Mouse (Mus musculus) forebrain, embryonic 11.5 days (tissue): ENCODE results near the gene D430042O09Rik. TPM values are rescaled to one million over a fixed set of nuclear protein-coding genes. Genes with fewer than 3 reads are reported as not detected.

Experiments
- ATAC-seq: fragments of 200-750 bp; cut with Nextera tagmentation; replicated peaks from 2 replicates; pipeline ENCODE4 v1.8.0; 2017; ENCODE audit warnings: moderate TSS enrichment; ENCODE audit not compliant: low FRiP score
- DNase-seq: peaks from one replicate; pipeline ENCODE4 v3.0.0-alpha.2; 2017; ENCODE audit warnings: low spot score
- H3K27ac ChIP-seq: fragments of 300-500 bp; sonication (generic); 2 replicates; pipeline ENCODE4 v1.5.1; 2014; ENCODE audit warnings: low read depth, low read length
- H3K27me3 ChIP-seq: fragments of 300-500 bp; sonication (generic); 2 replicates; pipeline ENCODE4 v1.6.1; 2014; ENCODE audit warnings: mild to moderate bottlenecking, low read length, mixed read lengths; ENCODE audit not compliant: control insufficient read depth, insufficient read depth
- H3K36me3 ChIP-seq: fragments of 300-500 bp; sonication (generic); 2 replicates; pipeline ENCODE4 v1.6.1; 2014; ENCODE audit warnings: mild to moderate bottlenecking, low read length, moderate library complexity, mixed read lengths; ENCODE audit not compliant: control insufficient read depth, insufficient read depth
- H3K4me1 ChIP-seq: fragments of 300-500 bp; sonication (generic); replicated peaks from 2 replicates; pipeline ENCODE4 v1.6.1; 2014; ENCODE audit warnings: low read length, mixed read lengths; ENCODE audit not compliant: control insufficient read depth, insufficient read depth
- H3K4me2 ChIP-seq: fragments of 300-500 bp; sonication (generic); 2 replicates; pipeline ENCODE4 v1.6.1; 2014; ENCODE audit warnings: low read depth, mild to moderate bottlenecking, low read length, moderate library complexity, mixed read lengths; ENCODE audit not compliant: severe bottlenecking
- H3K4me3 ChIP-seq: fragments of 300-500 bp; sonication (generic); 2 replicates; pipeline ENCODE4 v1.5.1; 2014; ENCODE audit warnings: low read depth, low read length
- H3K9ac ChIP-seq: fragments of 300-500 bp; sonication (generic); 2 replicates; pipeline ENCODE4 v1.6.1; 2014; ENCODE audit warnings: low read length
- H3K9me3 ChIP-seq: fragments of 300-500 bp; sonication (generic); 2 replicates; pipeline ENCODE4 v1.6.1; 2016; ENCODE audit warnings: low read length, mixed read lengths; ENCODE audit not compliant: control insufficient read depth
- WGBS: fragments of 180-500 bp; shearing (Covaris S2); extraction: QIAGEN DNeasy Blood & Tissue Kit; methylation state at CpG from one replicate; pipeline ENCODE4 v1.1.7; 2014; 5-methylcytosine and 5-hydroxymethylcytosine counted together
- polyA plus RNA-seq: library from polyadenylated mRNA; unstranded; fragments of >200 nt; fragmentation: Nextera tagmentation; extraction: Ambion mirVana; gene quantifications from 2 replicates; pipeline ENCODE4 v1.2.1, GENCODE M21; 2014

D430042O09Rik gene
- polyA plus RNA-seq, 1 experiment from 2014 or later = 12.1 TPM

DNA sequence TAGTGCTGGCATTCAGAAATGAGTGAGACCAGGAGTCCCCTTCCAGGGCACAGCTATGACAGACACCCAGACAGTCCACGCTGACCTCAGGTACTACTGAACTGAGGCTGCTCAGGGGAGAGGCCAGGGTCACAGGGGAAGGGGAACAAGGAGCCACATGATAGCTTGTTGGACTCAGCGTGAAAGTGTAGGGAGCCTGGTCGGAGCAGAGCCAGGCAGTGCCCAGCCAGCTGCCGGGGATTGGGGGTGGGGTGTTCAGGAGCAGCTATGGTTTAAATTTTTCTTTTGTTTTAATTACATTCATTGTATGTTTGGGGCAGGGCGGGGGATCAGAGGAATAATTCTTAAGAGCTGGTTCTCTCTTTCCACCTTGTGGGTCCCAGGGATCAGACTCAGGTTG, 120.9 kb downstream of the D430042O09Rik start:
- ATAC-seq (no peak), DNase-seq (no peak)
- H3K4me1 ChIP-seq = peaks cover 4% of the 10 kb centered on the region; the same call in 1 of the 2 replicates
- no peak overlapping the region for H3K4me2 ChIP-seq
- 80% methylated on average over 5 of the region's 5 CpGs for WGBS
- no peaks in the 10 kb centered on the region for H3K9me3 ChIP-seq
- no peak overlapping the region for H3K9ac ChIP-seq
- no peak overlapping the region for H3K27ac ChIP-seq
- no peaks in the 10 kb centered on the region for H3K27me3 ChIP-seq
- H3K4me3 ChIP-seq = no peak overlapping the region
- no peaks in the 10 kb centered on the region for H3K36me3 ChIP-seq

DNA sequence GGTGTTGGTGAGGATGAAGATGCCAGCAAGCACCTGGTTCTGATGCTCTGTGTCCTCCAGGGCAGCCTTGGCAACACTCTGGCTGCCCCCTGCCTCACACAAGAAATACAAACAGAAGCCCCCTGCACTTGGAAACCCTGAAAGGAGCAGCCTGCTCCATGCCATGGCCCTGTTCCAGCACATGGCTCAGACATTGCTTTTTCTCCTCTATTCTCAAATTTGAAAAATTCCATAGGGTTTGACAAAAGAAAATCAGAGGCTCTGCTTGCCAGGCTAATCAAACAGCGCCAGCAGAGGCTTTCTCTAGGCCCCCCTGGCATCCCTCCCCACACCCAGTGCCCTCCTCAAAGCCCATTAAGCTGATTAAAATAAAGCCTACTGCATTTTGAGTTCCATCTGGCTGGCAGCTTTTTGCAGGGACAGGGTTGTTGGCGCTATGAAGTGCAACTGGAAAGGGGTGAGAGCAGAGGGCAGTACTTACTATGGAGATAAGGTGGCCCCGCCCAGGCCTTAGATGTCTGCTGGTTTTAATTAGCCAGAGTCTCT, 121.5 kb downstream of the D430042O09Rik start:
- no peak for DNase-seq
- no peaks in the 10 kb centered on the region for H3K36me3 ChIP-seq
- 62% methylated on average over 3 of the region's 3 CpGs for WGBS
- H3K27me3 ChIP-seq = no peaks in the 10 kb centered on the region
- peaks cover 4% of the 10 kb centered on the region; the same call in 1 of the 2 replicates for H3K4me1 ChIP-seq
- ATAC-seq = no peak
- H3K9ac ChIP-seq = no peak overlapping the region
- H3K4me2 ChIP-seq = no peak overlapping the region
- no peaks in the 10 kb centered on the region for H3K9me3 ChIP-seq
- no peak overlapping the region for H3K4me3 ChIP-seq
- no peak overlapping the region for H3K27ac ChIP-seq

DNA sequence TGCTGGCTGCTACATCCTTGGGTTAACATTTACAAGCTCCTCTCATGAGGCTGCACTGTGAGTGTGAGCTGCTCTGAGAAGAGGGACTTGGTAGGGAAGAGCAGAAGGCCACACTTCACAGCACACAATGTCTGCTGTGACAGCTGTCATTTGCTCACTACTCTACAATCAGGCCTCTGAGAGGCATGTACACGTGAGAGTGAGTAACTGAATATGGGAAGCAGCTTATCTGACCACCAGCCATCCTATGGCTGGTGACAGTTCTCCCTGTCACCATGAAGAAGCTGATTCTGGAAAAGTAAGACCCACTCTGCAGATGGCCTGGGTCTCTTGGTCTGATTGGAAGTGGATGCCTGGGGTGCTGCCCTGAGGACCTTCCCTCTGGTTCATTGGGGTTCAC, 125.1 kb downstream of the D430042O09Rik start:
- Histone ChIP-seq H3K4me1 (peaks cover 5% of the 10 kb centered on the region; the same call in 1 of the 2 replicates), H3K36me3 (no peaks in the 10 kb centered on the region), H3K4me3 (no peak overlapping the region), H3K9ac (no peak overlapping the region), H3K27me3 (no peaks in the 10 kb centered on the region), H3K9me3 (no peaks in the 10 kb centered on the region), H3K4me2 (no peak overlapping the region), H3K27ac (no peak overlapping the region)
- DNase-seq = no peak
- WGBS = 79% methylated on average over 1 of the region's 1 CpGs
- no peak for ATAC-seq

DNA sequence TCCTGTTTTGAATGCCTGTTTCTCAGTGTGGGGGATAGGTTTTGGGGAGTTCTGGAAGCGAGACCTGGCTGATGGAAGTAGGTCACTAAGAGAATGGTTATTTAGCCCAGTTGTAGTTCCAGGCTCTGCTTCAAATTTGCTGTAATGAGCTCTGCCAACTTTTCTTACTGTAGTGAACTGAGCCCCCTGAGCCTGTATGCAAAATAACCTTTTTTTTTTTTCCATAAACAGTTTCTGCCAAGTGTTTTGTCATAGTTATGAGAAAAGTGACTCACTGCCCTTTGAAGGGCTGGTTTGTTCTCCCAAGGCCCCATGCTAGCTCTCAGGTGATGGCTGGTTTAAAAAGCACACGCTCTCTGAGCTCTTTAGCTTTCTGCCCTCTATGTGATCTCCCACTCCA, 125.8 kb downstream of the D430042O09Rik start:
- WGBS = 94% methylated on average over 2 of the region's 2 CpGs
- Histone ChIP-seq H3K4me2 (no peak overlapping the region), H3K4me3 (no peak overlapping the region), H3K27ac (no peak overlapping the region), H3K9me3 (no peaks in the 10 kb centered on the region), H3K9ac (no peak overlapping the region), H3K36me3 (no peaks in the 10 kb centered on the region), H3K27me3 (no peaks in the 10 kb centered on the region), H3K4me1 (peaks cover 12% of the 10 kb centered on the region)
- ATAC-seq (no peak), DNase-seq (no peak)

DNA sequence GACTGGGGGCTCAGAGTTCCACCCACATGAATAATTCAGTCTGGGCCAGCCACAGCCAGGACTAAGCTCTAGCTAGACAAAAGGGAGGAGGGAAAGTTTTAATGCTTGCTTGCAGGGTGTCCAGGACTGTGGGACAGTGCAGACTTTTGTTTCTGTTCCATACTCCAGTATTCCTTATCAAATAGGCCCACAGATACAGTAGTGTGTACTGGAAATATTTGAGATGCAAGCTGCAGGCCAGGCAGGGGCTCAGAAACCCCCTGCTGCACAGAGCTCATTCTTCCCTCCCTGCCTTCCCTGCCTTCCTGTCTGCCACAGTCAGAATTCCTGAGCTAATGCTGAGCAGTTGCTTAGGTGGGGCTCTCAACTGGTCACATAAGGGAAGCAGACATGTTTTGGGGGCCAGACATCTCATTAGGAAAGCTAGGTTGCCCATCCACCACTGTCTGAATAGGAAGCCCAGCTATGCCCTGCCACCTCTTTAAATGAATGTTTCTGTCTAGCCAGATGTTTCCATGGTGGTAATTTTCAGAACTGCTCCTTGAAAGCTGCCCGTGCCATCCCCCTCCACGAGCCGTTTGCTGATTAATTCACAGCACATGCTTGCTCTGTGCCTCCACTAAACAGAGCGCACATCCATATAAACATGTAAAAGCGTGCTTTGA, 130.5 kb downstream of the D430042O09Rik start:
- no peaks in the 10 kb centered on the region for H3K9me3 ChIP-seq
- H3K27ac ChIP-seq = peak overlapping the region; percentile 51
- DNase-seq = no peak
- H3K4me3 ChIP-seq = no peak overlapping the region
- 0 out of 2 replicates have a peak, but pooled peaks have one; percentile 21 for ATAC-seq
- no peaks in the 10 kb centered on the region for H3K27me3 ChIP-seq
- H3K9ac ChIP-seq = no peak overlapping the region
- no peaks in the 10 kb centered on the region for H3K36me3 ChIP-seq
- WGBS = 49% methylated on average over 5 of the region's 5 CpGs
- peaks cover 12% of the 10 kb centered on the region for H3K4me1 ChIP-seq
- no peak overlapping the region for H3K4me2 ChIP-seq

DNA sequence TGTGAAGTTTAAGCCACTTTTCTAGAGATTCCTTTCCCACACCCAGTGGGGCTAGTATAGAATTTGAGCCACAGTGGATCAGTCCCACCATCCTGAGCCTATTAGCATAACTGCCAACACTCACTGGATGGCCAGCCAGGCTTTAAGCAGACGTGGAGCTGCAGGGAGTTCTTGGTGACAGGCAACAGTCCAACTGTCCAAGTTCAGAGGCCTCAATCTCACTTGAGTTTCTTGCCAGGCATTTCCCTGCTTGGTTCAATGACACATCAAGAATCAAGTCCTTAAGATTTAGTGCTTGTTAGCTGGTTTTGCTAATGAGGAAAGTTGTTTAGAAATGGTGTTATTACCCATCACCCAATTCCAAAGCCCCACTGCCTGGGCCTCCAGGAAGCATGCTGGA, 137.9 kb downstream of the D430042O09Rik start:
- no peak for ATAC-seq
- H3K27ac ChIP-seq = no peak overlapping the region
- DNase-seq = no peak
- H3K36me3 ChIP-seq = no peaks in the 10 kb centered on the region
- H3K4me1 ChIP-seq = no peaks in the 10 kb centered on the region
- no peaks in the 10 kb centered on the region for H3K9me3 ChIP-seq
- H3K4me2 ChIP-seq = no peak overlapping the region
- H3K27me3 ChIP-seq = no peaks in the 10 kb centered on the region
- no peak overlapping the region for H3K9ac ChIP-seq
- WGBS = 72% methylated on average over 1 of the region's 1 CpGs
- H3K4me3 ChIP-seq = no peak overlapping the region

DNA sequence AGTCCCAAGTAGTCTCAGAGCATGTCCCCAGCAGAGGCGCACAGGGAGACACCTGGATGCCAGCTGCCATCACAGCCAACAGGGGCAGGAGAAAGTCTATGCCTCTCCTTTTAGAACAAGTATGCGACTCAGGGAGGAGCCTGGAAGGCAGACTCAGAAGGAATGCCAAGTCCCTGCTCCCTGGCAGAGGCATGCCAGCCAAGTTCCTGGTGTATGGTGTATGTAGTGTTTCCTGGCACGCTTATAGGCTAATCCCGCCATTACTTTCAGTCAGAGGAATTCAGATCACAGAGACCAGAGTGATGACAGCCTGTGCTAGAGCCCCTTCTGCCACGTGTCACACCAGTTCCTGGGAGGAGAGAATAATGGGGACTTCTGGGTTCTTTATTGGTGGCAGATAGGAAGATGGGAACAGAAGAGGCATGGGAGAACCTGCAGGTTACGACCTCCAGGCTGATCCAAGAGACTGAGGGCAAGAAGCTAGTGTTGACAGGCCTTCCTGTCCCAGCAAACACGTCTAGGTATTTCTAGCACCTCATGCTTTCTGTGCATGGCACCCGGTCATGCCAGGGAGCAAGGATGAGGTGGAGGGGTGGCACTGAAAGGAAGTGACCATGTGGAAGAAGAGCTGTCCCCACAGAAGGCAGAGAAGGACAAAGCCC, 139.3 kb downstream of the D430042O09Rik start:
- no peak overlapping the region for H3K4me3 ChIP-seq
- H3K9ac ChIP-seq = no peak overlapping the region
- no peak overlapping the region for H3K4me2 ChIP-seq
- ATAC-seq = no peak
- no peaks in the 10 kb centered on the region for H3K4me1 ChIP-seq
- H3K9me3 ChIP-seq = no peaks in the 10 kb centered on the region
- no peak for DNase-seq
- H3K27ac ChIP-seq = no peak overlapping the region
- no peaks in the 10 kb centered on the region for H3K27me3 ChIP-seq
- H3K36me3 ChIP-seq = no peaks in the 10 kb centered on the region
- WGBS = 82% methylated on average over 8 of the region's 8 CpGs

DNA sequence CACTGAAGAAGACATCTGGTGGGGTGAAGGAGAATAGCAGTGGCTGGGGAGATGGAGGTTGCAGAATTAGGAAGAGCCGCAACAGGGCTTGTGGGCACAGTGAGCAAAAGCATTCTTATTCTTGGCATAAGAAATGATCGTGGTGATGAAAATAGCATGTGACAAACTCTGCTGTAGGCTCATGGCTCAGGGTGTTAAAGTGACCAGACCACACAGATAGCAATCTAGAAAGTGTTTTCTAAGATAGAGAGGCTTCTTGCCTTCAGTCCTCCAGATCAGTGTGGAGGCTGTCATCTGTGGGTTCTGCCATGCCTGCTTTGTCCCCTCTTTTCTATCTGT, 139.8 kb downstream of the D430042O09Rik start:
- WGBS = 95% methylated on average over 2 of the region's 2 CpGs

DNA sequence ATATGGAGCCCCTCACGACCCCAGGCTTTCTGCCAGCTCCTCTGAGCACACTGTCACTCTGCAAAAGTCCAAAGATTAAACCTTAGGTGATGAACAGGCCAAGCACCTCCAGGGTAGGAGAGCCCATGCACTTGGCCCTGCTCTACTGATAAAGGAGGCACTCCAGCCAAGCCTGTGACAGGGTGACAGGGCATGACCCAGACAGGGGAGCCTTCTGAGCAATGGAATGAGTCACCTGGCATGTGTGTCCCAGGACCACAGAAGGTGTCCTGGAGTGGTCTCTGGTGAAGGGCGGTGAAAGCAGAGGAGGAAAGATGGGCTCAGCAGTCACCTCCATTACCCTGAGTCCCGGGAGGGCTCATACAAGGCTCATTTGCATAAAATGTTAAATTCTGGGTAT, 151.9 kb downstream of the D430042O09Rik start:
- 74% methylated on average over 3 of the region's 3 CpGs for WGBS
- Histone ChIP-seq H3K4me1 (no peaks in the 10 kb centered on the region), H3K9me3 (no peaks in the 10 kb centered on the region), H3K27me3 (no peaks in the 10 kb centered on the region), H3K27ac (no peak overlapping the region), H3K4me3 (no peak overlapping the region), H3K9ac (no peak overlapping the region), H3K36me3 (no peaks in the 10 kb centered on the region), H3K4me2 (no peak overlapping the region)
- ATAC-seq (no peak), DNase-seq (no peak)

More for the DNA sequence above, 139.8 kb downstream of the D430042O09Rik start:
- no peak for ATAC-seq
- H3K4me2 ChIP-seq = no peak overlapping the region
- no peaks in the 10 kb centered on the region for H3K9me3 ChIP-seq
- no peak overlapping the region for H3K4me3 ChIP-seq
- DNase-seq = no peak
- no peaks in the 10 kb centered on the region for H3K4me1 ChIP-seq
- no peak overlapping the region for H3K9ac ChIP-seq
- no peak overlapping the region for H3K27ac ChIP-seq
- no peaks in the 10 kb centered on the region for H3K27me3 ChIP-seq
- H3K36me3 ChIP-seq = no peaks in the 10 kb centered on the region
